Mouse (Mus musculus) liver, adult 2 months (tissue): ENCODE data around the gene Hspa5.

Source experiments
- CTCF ChIP-seq: fragments of 200-500 bp; IDR thresholded peaks from 2 replicates; pipeline ENCODE4 v1.5.1; 2011; ENCODE audit warnings: low read depth, low read length, control low read depth
- POLR2A ChIP-seq: fragments of 200-500 bp; IDR thresholded peaks from 2 replicates; pipeline ENCODE4 v1.6.1; 2011; ENCODE audit warnings: low read length, control low read depth; ENCODE audit not compliant: insufficient read depth; ENCODE audit errors: extremely low read depth

DNA sequence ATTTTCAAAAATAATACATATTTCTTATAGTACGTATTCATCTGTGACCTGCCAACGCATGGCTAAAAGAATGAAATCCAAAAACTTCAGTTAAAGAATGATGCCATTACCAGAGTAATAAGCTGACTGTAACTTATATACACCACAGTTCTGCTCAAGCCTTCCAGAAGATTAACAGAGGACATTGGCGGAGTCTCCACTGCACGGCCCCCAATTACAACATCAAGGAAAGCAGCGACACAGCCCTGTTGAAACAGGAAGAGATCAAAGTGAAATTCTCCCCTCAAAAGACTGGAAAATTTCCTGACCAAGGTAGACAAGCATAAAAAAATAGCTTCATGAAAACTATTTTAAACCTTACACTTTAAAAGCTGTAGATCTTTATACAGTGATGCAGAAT lies 46.5 kb upstream of the Hspa5 start:
- TF ChIP-seq CTCF (no peak), POLR2A (no peak)
